Mouse (Mus musculus) lung, postnatal 0 days (tissue): ENCODE data around the gene Cfap73. TPM values are rescaled to one million over a fixed set of nuclear protein-coding genes. Genes with fewer than 3 reads are reported as not detected.

Experiments
- ATAC-seq: fragments of 200-750 bp; cut with Nextera tagmentation; 2 replicates; pipeline ENCODE4 v1.8.0; 2017; ENCODE audit warnings: moderate library complexity
- DNase-seq: peaks from one replicate; pipeline ENCODE4 v3.0.0-alpha.2; 2016; ENCODE audit warnings: low spot score
- H3K27ac ChIP-seq: fragments of 300-500 bp; sonication (generic); 2 replicates; pipeline ENCODE4 v1.5.1; 2014; ENCODE audit warnings: antibody characterized with exemption, mild to moderate bottlenecking, low read length, mixed read lengths
- H3K27me3 ChIP-seq: fragments of 300-500 bp; sonication (generic); replicated peaks from 2 replicates; pipeline ENCODE4 v1.6.1; 2014; ENCODE audit warnings: low read length, mixed read lengths; ENCODE audit not compliant: insufficient read depth
- H3K36me3 ChIP-seq: fragments of 300-500 bp; sonication (generic); 2 replicates; pipeline ENCODE4 v1.6.1; 2014; ENCODE audit warnings: low read length, mixed read lengths; ENCODE audit not compliant: insufficient read depth
- H3K4me1 ChIP-seq: fragments of 300-500 bp; sonication (generic); 2 replicates; pipeline ENCODE4 v1.6.1; 2014; ENCODE audit warnings: antibody characterized with exemption, low read depth, low read length, mixed read lengths; ENCODE audit not compliant: insufficient read depth
- H3K4me2 ChIP-seq: fragments of 300-500 bp; sonication (generic); replicated peaks from 2 replicates; pipeline ENCODE4 v1.6.1; 2014; ENCODE audit warnings: low read depth, mild to moderate bottlenecking, low read length, moderate library complexity, mixed read lengths
- H3K4me3 ChIP-seq: fragments of 300-500 bp; sonication (generic); 2 replicates; pipeline ENCODE4 v1.5.1; 2014; ENCODE audit warnings: low read depth, low read length
- H3K9ac ChIP-seq: fragments of 300-500 bp; sonication (generic); replicated peaks from 2 replicates; pipeline ENCODE4 v1.6.1; 2014; ENCODE audit warnings: low read depth, mild to moderate bottlenecking
- H3K9me3 ChIP-seq: fragments of 300-500 bp; sonication (generic); 2 replicates; pipeline ENCODE4 v1.6.1; 2016; ENCODE audit warnings: low read length, mixed read lengths
- CTCF ChIP-seq: IDR thresholded peaks from 2 replicates; pipeline ENCODE4 v1.5.1; 2016; ENCODE audit warnings: antibody characterized with exemption, mild to moderate bottlenecking
- EP300 ChIP-seq: IDR thresholded peaks from 2 replicates; pipeline ENCODE4 v1.6.1; 2016; ENCODE audit warnings: antibody characterized with exemption, mild to moderate bottlenecking, control low read depth
- WGBS: fragments of 180-500 bp; shearing (Covaris S2); extraction: QIAGEN DNeasy Blood & Tissue Kit; methylation state at CpG from one replicate; pipeline ENCODE4 v1.1.7; 2014; 5-methylcytosine and 5-hydroxymethylcytosine counted together
- polyA plus RNA-seq: library from polyadenylated mRNA; unstranded; fragments of >200 nt; fragmentation: Nextera tagmentation; extraction: Ambion mirVana; gene quantifications from 2 replicates; pipeline ENCODE4 v1.2.1, GENCODE M21; 2015

The Cfap73 gene
- polyA plus RNA-seq, 1 experiment from 2014 or later = 1.3 TPM

DNA sequence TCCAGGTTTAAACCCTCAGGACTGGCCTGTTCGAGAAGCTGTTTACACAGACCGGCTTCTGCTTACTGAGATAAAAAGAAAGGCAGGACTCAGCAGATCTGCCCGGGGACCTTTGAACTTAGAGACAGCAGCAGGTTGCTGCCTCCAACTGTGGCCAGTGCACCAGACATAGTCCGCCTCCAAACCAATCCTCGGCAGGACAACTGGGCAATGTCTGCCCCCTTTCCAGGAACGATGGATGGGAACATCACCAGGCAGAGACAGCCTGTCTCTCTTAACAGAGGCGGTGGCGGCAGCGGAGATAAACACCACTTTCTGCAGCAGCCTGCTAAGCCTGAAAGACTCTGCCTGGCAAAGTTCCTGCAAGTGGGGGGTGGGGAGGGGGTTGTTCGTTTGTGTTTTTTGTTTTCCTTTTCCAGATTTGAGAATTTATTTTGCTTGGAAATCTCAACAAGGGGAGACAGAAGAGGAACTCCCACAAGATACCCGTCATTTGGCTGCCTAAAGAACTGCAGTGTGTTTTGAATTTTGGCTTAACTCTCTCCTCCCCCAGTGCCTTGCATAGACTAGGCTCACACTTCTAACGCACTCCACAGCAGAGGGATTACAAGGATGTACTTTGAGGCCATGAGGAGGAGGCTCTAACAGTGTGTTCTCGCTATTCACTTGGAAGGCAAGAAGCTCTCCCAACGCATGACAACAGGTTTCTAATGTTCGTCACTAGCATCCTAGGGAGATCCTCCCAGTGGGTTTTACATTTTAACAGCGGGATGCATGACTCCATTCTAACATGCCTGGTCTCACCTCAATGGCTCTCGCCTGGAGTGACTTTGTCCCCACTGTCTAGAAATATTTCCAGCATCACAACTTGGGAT, 47.1 kb downstream of the Cfap73 start:
- DNase-seq = peak; percentile 41
- Histone ChIP-seq H3K9ac (no peak overlapping the region), H3K4me3 (peak overlapping the region; percentile 69; the same call in 1 of the 2 replicates), H3K27me3 (no peaks in the 10 kb centered on the region), H3K4me2 (peak overlapping the region; percentile 97), H3K9me3 (no peaks in the 10 kb centered on the region), H3K27ac (peak overlapping the region; percentile 22; the same call in 1 of the 2 replicates), H3K36me3 (no peaks in the 10 kb centered on the region; the same call in 1 of the 2 replicates), H3K4me1 (peaks cover 11% of the 10 kb centered on the region; the same call in 1 of the 2 replicates)
- whole genome bisulfite sequencing = 11% methylated on average over 17 of the region's 17 CpGs
- TF ChIP-seq CTCF (no peak), EP300 (no peak)
- no peak for ATAC-seq

DNA sequence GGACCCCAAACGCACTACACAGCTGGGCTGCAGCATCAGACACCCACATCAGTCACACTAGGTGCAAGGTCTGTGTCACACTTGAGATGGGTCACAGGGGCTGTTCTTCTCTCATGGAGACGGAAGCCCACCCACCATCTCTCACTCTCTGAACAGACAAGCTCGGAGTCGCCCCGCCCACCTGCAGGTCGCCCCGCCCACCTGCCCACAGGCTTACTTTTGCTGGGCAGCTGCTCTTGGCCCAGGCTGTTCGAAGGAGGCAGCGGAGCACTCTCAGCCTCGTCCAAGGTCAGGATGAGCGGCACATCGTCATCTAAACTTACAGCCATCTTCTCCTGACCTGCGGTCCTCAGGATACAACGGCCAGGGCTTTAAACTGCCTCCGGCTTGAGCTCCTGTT, 49.1 kb downstream of the Cfap73 start:
- H3K4me3 ChIP-seq = no peak overlapping the region
- H3K9ac ChIP-seq = no peak overlapping the region
- H3K9me3 ChIP-seq = no peaks in the 10 kb centered on the region
- WGBS = 53% methylated on average over 15 of the region's 15 CpGs
- H3K4me1 ChIP-seq = peaks cover 11% of the 10 kb centered on the region; the same call in 1 of the 2 replicates
- H3K4me2 ChIP-seq = no peak overlapping the region
- DNase-seq (no peak), ATAC-seq (no peak)
- H3K27ac ChIP-seq = no peak overlapping the region
- H3K36me3 ChIP-seq = no peaks in the 10 kb centered on the region; the same call in 1 of the 2 replicates
- TF ChIP-seq CTCF = no peak
- no peaks in the 10 kb centered on the region for H3K27me3 ChIP-seq

DNA sequence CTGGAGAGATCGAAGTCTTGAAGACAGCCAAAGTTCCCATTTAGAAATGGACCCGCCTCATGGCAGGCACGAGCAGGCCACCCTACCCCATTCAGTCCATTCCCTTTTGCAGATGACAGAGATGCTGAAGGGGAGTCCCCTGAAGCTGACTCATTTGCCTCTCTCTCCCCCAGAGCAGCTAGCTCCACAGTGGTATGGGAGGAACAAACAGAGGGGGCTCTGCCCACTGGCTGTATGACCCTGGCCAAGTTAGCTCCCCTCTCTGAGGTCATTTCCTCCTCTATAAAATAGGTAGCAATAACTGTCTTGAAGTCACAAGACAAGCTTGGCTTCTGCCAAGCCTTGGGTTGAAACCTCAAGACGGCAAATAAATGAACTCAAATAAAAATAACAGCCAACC, 50.5 kb downstream of the Cfap73 start:
- DNase-seq (no peak), ATAC-seq (no peak)
- H3K4me1 ChIP-seq = peaks cover 19% of the 10 kb centered on the region
- WGBS = 91% methylated on average over 4 of the region's 4 CpGs
- no peak for TF ChIP-seq EP300
- TF ChIP-seq CTCF = no peak
- no peaks in the 10 kb centered on the region for H3K27me3 ChIP-seq
- H3K36me3 ChIP-seq = no peaks in the 10 kb centered on the region; the same call in 1 of the 2 replicates
- no peak overlapping the region for H3K9ac ChIP-seq
- no peak overlapping the region for H3K4me3 ChIP-seq
- H3K9me3 ChIP-seq = no peaks in the 10 kb centered on the region
- H3K27ac ChIP-seq = no peak overlapping the region
- H3K4me2 ChIP-seq = no peak overlapping the region

DNA sequence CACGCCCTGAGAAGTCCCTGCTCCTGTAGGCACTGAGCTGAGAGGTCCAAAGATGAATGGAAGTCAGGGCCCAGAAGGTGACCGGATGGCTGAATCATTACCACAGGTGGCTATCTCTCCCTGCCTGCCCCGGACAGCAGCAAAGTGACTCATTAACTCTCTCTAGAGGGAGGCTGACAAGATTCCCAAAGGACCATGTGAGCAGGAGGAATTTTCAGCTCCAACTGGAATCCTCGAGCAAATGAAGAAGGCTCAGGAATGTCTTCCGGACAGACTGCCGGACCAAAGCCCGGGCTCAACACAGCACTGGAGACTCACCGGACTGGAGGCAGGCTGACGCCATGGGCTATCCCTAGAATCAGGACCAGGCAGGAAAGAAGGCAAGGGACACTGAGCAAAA, 52.0 kb downstream of the Cfap73 start:
- WGBS = 65% methylated on average over 9 of the region's 9 CpGs
- H3K4me2 ChIP-seq = no peak overlapping the region
- ATAC-seq (no peak), DNase-seq (no peak)
- TF ChIP-seq EP300 = no peak
- H3K9me3 ChIP-seq = no peaks in the 10 kb centered on the region
- no peak overlapping the region for H3K4me3 ChIP-seq
- H3K36me3 ChIP-seq = no peaks in the 10 kb centered on the region; the same call in 1 of the 2 replicates
- H3K9ac ChIP-seq = no peak overlapping the region
- no peak overlapping the region for H3K27ac ChIP-seq
- H3K27me3 ChIP-seq = no peaks in the 10 kb centered on the region
- peaks cover 9% of the 10 kb centered on the region for H3K4me1 ChIP-seq

DNA sequence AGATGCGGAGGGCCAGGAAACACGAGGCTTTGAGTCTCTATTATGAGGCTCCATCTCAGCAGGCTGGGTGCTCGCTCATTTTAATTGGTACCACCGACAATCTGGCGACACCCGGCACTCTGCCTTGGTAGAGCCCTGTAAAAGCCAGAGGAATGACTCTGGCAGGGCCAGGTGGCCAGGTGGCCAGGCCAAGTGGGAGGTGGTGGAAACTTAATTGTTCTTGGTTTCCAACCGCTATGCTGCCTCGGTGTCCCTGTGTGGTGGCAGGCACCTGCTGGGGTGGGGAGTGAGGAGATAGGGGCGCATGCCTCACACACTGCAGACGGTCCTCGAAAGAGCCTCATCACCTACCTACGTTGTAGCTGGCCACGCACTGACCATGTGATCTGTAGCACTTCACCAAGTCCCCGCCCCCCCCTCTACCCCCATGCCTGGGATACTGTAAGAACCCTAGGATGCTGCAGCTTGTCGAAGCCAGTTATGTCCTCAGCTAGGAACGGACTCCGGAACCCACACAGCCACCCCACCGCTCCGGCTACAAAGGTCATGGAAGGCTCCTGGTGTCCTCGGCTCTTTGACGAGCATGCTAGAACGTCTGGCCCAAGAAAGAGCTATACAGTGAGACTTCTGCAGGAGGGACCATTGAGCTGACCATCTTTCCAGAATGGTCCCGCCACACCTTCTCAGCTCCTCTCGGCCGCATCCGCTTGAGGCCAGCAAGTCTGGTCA, 54.0 kb downstream of the Cfap73 start:
- ATAC-seq = no peak
- H3K4me3 ChIP-seq = no peak overlapping the region
- no peaks in the 10 kb centered on the region for H3K27me3 ChIP-seq
- peaks cover 8% of the 10 kb centered on the region for H3K4me1 ChIP-seq
- no peak overlapping the region for H3K27ac ChIP-seq
- 93% methylated on average over 26 of the region's 26 CpGs for WGBS
- no peak overlapping the region for H3K4me2 ChIP-seq
- H3K9me3 ChIP-seq = no peaks in the 10 kb centered on the region
- no peak for DNase-seq
- no peak overlapping the region for H3K9ac ChIP-seq
- no peaks in the 10 kb centered on the region; the same call in 1 of the 2 replicates for H3K36me3 ChIP-seq
- TF ChIP-seq EP300 = no peak
- TF ChIP-seq CTCF = no peak

DNA sequence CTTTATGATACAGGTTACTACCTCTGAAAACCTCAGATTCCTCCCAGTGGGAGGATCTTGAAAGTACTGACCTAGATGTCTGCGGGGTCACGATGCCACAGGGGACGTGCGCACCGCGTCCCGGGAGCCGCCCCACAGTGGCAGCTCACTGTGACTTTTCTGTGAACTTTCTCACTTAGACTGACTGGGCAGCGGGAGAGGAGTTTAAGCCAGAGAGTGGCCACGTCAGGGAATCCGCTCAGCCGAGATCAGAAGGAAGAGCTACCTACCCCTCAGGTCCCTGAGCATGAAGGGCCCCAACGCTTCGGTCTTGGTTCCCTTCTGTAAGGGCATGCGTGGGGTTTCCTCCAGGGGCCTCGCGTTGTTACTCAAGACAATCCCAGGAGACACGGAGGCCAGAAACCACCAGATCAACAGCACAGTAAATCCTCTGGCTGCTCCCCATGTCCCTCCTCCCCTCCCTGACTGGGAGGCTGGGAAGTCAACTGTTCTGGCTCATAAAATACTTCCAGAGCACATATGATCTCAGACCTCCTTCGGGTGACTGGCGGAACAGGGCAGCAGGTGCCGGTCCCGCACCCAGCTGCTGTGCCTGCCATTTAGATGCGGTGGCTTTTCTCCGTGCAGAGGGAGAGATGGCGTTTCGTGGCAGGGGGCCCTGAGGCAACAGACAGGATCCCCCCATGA, 54.7 kb downstream of the Cfap73 start:
- no peaks in the 10 kb centered on the region for H3K27me3 ChIP-seq
- H3K27ac ChIP-seq = peak overlapping the region; percentile 32; the same call in 1 of the 2 replicates
- TF ChIP-seq CTCF (no peak), EP300 (no peak)
- peak; percentile 21 for ATAC-seq
- no peaks in the 10 kb centered on the region for H3K9me3 ChIP-seq
- no peak overlapping the region for H3K4me3 ChIP-seq
- H3K4me1 ChIP-seq = peaks cover 8% of the 10 kb centered on the region
- peak; percentile 62 for DNase-seq
- no peak overlapping the region for H3K9ac ChIP-seq
- 0 out of 2 replicates have a peak overlapping the region, but pooled peaks have one; percentile 14 for H3K4me2 ChIP-seq
- H3K36me3 ChIP-seq = no peaks in the 10 kb centered on the region
- WGBS = 48% methylated on average over 26 of the region's 26 CpGs
